Mouse (Mus musculus) CH12.LX (cell line): ENCODE results near the gene Stxbp2.

ENCODE experiments used
- HCFC1 ChIP-seq: IDR thresholded peaks from 2 replicates; pipeline ENCODE4 v1.6.1; 2012; ENCODE audit warnings: low read depth, mild to moderate bottlenecking, inconsistent platforms, low read length, improper control_type of control experiment
- MYC ChIP-seq: IDR thresholded peaks from 2 replicates; pipeline ENCODE4 v1.6.1; 2011; ENCODE audit warnings: low read depth, mild to moderate bottlenecking, improper control_type of control experiment, low read length
- NRF1 ChIP-seq: IDR thresholded peaks from 2 replicates; pipeline ENCODE4 v1.6.1; 2014; ENCODE audit warnings: low read depth, mild to moderate bottlenecking, inconsistent platforms, low read length, improper control_type of control experiment, moderate library complexity
- SMC3 ChIP-seq: IDR thresholded peaks from 2 replicates; pipeline ENCODE4 v1.6.1; 2011; ENCODE audit warnings: low read depth, low read length, improper control_type of control experiment
- ZMIZ1 ChIP-seq: IDR thresholded peaks from 2 replicates; pipeline ENCODE4 v1.6.1; 2012; ENCODE audit warnings: low read depth, mild to moderate bottlenecking, inconsistent platforms, low read length, improper control_type of control experiment

GRCm38 (mm10) chr8:3660889-3661288 is 30.1 kb downstream of the Stxbp2 start:
- TF ChIP-seq SMC3 (no peak), HCFC1 (no peak), NRF1 (no peak), MYC (no peak), ZMIZ1 (no peak)
